Mouse (Mus musculus) fat pad, adult 2 months (tissue): ENCODE data around the gene 1700019D03Rik.

Source experiments
- DNase-seq: peaks from one replicate; pipeline ENCODE4 v3.0.0-alpha.2; 2011; ENCODE audit warnings: low read depth, low spot score; ENCODE audit errors: extremely low read depth

1700019D03Rik gene

DNA sequence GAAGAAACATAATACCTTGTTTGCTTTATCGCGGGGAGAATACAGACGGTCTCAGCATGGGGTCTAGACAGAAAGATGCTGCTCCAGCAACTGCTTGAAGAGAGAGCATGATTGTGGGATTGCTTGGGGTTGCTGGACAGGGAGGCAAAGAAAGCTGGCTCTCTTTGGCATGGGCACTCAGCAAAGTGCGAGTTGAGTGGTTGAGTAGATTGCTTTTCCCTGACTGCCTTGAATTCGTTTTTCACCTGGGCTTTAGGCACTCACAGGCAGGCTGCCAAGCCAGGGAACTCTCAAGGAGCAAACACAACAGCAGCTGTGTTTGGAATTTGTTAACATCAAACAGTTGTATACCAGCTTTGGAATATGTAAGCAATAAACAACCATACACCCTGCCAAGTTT, at the start of gene 1700019D03Rik:
Gene 1700019D03Rik (minus strand): TSS at position 101 of the 400 bp plus-strand sequence.
- DNase-seq, result no peak

DNA sequence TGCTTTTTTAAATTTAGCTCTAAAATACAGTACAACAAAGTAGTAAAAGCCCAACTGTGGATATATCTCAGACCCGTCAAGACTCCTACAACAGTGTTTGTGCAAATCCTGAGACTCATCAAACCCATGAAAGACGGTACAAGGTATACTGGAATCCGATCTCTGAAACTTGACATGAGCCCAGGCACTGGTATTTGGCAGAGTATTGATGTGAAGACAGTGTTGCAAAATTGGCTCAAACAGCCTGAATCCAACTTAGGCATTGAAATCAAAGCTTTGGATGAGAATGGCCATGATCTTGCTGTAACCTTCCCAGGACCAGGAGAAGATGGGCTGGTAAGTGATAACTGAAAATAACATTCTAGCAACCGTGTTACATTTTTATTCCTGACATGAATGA, 43.9 kb upstream of the 1700019D03Rik start:
- no peak for DNase-seq

DNA sequence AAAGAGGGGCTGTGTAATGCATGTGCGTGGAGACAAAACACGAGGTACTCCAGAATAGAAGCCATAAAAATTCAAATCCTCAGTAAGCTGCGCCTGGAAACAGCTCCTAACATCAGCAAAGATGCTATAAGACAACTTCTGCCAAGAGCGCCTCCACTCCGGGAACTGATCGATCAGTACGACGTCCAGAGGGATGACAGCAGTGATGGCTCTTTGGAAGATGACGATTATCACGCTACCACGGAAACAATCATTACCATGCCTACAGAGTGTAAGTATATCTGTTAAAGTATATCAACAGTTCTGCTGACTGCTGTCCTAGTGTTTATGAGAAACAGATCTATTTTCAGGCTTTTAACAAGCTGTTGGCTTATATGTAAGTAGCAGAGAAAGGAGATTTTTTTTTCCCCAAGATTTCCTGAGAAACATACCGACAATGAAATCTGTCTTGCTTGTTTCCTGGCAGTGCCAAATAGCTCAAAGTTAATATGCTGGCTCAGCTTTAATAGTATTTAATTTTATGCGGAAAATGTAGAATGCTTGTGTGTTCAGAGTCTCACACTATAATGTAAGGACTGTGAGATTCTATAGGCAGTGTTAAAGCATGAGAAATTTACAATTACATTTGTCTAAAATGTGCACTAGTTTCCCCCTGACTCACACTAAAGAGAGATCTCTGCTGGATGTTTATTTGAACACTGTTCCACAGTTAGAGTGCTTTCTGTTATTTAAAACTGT, 42.1 kb upstream of the 1700019D03Rik start:
- DNase-seq, result no peak

DNA sequence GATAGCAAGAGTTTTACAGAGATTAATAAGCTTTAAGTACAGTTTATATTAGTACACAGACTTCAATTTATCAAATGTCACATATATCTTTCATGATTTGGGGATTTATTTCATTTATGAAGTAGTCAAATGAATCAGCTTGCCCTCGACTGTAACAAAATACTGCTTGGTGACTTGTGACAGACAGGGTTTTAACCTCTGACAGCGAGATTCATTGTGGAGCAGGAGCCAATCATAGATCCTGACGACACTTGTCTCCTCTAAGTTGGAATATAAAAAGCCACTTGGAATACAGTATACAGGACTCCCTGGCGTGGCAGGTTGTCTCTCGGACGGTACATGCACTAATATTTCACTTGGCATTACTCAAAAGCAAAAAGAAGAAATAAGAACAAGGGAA, 41.4 kb upstream of the 1700019D03Rik start, which contains the start of gene Mstn:
Gene Mstn (plus strand): TSS at position 301 of the 400 bp plus-strand sequence.
- DNase-seq, result no peak

DNA sequence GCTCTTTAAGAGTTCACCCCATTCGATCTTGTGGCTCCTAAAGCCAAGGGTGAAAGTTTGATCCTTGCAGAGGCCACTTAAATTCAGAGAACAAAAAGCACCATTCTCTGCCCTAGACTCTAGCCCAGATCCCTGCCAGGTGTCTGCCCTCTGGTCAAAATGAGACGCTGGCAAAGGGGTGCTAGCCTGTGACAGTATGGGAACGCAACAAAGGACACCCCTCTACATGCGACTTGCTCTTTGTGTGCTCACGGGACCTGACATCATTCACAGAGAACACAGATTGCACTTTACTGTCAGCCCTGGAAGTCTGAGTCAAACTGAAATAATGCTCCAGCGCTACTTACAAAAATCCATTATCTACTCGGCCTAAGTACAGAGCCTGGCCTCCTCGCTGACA, 40.5 kb upstream of the 1700019D03Rik start:
- DNase-seq, result no peak

DNA sequence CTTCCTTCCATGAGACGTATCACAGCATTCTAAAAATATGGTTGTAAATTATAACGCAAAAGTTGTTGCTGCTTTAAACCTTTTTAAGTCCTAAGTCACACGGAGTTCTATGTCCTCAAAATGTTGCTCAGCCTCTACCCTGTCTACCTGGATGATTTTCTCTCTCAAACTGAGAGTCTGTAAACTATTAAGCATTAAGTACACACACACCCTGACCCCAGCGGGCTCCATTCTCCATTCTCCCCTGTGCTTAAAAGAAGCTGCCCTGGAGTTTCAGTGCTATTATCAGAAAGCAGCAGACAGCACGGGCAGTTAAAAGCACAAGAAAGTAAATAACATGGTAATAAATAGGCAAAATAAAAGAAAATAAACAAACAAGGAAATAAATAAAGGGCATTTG, 39.1 kb upstream of the 1700019D03Rik start:
- DNase-seq, result no peak

DNA sequence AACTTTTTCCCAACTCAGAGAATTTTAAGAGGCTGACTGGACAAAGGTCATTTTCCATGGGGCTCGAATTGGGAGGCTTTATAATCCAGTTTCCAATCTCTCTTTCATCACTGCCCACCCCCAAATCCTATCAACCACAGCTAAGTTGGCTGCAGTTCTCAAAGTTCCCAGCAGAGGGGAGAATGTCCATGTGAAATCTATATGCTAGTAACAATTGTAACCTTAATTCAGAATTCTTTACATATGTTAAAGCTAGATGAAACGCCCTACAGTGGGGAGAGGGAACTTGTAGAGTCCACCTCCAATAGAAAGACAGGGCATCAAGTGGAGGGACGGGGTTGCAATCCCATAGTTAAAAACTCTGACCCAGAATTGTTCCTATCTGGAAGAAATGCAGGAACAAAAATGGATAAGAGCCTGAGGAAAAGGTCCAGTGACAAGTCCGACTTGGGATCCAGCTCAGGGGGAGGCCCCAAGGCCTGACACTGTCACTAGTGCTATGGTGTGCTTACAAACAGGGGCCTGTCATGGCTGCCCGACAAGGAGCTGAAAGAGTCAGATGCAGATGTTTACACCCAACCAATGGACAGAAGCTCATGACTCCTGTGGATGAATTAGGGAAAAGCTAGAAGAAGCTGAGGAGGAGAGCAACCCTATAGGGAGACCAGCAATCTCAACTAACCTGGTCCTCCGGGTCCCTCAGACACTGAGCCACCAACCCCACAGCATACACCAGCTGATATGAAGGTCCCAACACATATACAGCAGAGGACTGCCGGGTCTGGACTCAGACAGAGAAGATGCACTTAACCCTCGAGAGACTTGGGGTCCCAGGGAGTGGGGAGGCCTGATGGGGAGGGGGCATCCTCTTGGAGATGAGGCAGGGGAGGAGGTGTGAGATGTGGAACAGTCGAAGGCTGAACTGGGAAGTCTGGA, 33.4 kb upstream of the 1700019D03Rik start:
- no peak for DNase-seq

DNA sequence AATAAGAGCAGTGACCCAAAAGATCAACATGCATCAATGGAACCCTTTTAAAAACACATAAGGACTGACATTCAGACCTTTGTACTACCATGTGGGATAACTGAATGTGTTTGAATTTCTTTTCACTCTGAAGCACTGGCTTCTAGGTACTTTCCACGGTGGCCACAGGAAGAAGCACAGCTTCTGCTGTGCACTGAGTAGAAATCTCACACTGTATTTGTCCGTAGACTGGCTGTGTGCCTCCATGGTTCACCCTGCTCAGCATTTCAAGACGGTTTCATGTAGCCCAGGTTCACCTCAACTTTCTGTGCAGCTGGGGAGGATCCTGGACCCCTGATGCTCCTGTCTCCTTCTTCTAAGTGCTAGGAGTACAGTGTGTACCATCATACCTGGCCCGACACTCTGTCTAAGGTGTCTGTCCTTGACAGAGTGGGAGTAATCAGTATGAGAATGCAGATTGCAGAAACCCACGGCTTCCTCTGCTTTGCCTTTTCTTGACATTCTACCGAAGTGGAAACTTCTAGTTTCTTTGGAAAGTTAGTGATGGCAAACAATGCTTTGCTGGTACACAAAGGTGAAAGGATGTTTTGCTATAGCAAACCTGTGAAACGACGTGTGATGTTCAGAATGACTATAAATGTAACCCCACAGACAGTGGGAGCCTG, 29.9 kb upstream of the 1700019D03Rik start:
- no peak for DNase-seq

DNA sequence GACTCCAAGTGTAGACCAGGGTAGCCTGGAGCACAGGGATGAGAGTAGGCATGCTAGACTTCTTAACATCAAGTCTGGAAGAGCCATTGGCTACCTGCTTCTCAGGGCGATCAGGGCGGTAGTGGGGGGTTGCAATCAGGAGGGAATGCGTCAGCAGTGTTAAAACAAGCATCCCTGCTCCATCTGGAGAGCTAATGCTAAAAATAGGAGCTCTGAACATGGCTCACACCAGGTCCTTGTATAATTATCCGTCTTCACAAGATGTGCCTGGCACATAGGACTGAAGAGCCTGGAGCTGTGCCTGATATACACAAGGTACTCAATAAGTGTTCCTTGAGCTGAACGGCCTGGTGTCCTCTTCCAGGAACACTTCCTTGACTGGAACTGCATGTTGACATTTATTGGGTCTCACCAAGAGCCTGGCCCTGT, 17.5 kb upstream of the 1700019D03Rik start:
- no peak for DNase-seq

DNA sequence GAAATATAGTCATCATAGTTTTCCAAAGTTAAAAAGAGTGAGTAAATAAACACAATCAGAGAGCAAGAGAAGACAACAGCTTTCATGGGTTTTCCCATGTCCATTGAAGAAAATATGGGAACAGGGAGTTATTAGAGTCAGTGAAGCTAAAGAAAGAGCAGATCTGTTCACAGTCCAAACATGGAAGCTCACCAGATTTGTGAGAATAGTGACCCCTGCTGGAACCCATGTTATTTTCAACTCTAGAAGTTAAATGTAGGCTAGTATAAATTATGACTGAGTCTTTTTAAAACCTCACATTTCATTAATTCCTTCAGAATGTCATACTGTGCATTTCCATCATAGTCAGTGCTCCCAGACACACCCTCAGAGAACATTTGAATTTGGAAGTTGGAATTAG, 12.6 kb upstream of the 1700019D03Rik start:
- DNase-seq, result no peak

DNA sequence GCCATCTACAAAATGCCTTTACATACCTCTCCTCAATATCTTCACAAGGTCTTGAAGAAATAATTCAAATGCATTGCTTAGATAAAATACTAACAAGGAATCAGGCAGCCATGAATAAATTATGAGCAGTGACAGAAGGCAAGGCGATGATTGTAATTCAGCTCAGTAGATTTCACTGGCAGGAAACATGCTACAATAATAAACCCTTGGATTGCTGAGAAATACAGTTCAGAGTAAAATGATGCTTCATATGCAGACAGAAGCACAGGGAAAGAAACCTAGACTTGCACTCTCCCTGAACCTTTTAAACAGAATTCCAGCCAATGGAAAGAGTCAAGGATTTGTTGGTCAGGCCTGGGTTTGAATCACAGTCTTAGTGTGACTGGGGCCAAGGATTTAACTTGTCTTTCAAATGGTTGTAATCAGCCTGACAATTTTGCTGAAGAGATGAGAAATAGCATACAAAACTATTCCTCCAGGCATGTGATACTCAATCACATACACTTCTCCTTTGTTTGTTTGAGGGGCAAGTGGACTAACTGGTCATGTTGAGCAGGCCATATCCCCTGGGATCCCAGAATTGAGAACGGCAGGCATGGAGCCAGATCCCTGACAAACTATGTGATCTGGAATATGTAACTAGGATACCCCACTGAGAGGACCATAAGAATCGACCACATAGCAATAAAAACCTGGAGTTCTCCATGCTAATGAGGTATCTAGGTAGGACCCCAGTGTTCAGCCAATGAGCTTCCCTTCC, 1.1 kb downstream of the 1700019D03Rik start:
- no peak for DNase-seq

DNA sequence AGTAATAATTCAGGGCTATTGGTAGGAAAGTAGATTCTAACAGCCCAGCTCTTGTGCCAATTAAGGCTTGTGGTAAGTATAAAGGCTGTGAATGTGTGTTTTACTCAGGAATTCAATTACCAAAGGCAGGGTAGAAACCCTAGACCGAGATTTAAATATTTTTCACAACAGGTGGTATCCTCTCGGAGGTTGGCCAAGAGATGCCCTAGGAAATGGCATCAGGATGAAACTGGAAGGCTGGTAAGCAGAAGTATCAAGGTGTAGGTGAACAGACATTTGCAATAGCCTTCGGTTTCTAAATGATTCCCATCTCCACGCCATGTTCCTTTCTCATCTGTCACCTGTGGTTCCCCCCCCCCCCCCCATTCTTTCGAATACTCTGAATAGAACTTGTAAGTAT, 4.4 kb downstream of the 1700019D03Rik start:
- DNase-seq, result no peak

DNA sequence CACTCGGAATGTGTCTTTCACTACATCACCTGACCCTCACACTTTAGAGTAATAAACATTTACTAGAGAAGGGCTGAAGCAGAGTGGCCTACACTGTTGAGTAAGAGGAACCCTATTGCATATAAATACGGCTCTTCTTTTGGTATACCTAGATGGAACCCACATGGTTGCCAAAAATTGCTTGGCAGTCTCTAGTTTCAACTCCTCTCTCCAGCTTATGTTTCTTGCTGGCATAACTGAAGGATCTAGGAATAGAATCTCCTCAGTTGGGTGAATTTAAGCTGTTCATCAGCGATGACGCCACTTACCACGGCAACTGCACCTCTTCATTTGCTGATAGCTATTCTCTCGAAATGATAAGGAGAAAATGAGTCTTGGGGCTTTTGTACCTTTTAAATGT, 5.3 kb downstream of the 1700019D03Rik start:
- no peak for DNase-seq

DNA sequence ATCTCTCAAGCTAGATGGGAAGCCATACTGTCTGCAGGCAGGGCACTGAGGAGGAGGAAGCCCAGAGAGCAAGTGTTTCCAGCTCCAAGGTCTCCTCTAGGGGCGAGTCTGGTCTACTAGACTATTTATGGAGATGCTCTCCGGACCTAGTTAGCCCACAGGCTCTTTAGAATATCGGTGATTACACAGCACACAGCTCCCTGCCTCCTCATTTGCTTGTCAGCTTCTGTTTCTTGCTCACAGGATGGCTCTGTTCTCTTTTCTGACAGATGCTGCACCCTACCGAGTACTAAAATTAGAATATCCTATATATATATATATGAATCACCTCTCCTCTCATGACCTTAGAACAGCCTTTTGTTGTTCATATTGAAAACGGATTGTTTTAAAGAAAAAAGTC, 33.3 kb downstream of the 1700019D03Rik start:
- DNase-seq, result no peak

DNA sequence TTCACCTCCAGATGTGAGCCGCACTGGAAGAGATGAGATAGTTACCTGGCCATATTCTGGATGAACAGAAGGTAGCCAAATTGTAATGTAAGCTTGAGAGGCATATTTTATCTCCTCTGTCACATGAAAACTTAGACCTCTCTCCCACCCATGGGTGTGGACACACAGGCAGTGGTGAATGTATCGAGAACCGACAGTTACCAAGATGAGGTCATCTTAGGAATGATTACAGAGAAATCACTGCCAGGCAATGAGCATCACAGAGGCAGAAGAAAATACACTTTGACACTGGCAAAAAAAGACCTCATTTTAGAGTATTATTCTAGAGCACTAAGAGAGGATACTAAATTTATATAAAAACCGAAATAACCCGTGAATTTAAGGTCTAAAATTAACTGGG, 46.8 kb downstream of the 1700019D03Rik start:
- DNase-seq, result no peak

DNA sequence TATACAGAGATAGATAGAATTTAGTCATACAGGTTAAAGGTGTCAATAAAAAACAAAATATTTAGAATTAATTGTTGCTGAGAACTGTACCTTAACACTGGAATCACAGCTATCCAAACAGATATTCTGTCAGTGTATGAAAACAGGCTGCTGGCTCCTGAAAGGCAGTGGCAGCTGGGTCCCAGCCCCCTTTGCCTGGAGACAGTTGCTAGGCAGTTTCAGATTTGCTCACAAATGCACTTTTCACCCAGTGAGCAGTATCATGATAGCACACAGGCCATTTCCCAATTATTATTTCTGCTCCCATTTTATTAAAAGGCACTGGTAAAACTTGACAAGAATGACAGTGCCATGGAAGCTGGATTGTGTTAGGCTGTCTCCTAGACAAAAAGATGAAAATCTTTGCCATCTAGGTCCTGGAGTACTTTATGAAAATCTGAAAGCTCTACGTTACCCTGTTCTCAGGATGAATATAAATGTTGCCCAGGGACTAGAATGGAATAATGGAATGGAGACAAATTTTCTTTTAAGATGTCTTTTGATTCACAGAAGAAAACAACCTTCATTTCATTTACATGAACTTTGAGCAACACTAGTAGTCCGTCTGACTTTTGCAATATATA, 48.0 kb downstream of the 1700019D03Rik start:
- no peak for DNase-seq

DNA sequence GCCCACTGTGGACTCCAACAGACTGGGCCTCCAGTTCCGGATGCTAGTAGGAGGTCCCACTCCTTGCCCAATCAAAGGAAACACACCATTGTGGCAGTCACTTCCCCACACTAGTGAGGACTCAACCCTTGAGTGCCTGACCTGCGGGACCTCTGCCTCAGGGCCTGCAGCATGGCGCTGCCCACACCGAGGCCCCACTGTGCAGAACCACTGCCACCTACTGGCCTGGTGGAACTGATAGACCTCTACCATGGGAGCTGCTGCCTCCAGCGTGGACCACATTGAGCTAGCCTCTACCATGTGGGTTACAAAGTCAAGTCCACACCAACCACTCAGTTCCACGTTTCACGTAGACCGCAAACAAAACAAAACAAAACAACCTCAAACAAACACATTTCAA, 55.4 kb downstream of the 1700019D03Rik start:
- DNase-seq, result no peak

DNA sequence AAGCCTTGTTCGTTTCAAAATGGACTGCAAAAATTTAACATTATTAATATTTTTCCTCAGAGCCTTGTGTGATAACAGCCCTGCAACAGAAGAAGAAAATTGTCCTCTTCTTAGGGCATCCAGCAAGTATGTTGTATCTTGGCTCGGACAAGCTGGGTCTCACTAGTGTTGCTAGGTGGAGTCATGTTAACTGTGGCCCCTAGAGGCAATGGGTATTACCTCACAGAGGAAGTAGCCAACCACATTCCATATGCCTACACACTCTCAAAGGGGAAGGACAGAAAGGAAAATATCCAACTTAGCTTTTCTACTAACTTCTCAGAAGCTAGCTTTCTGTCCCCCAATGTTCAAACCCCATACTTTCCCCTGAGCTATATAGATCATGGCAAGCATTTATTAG, 56.9 kb downstream of the 1700019D03Rik start:
- DNase-seq, result no peak

DNA sequence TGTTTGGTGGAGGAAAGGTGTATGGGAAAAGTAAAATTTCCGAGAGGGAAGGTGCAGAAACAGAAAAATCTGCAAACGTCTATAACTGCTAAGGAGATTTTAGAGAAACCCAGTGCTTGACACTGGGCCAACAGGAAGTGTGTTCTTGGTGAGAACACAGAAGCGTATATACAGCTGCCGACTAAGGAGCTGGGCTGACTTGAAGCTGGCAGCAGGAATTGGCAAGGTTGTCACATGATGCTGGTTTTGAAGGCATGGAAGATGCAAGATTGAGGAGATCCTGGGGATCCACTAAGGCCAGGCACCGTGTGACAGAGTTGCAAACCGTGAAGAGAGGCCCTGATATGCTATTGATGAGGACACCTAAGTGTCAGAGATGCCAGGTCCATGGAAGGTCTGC, 59.8 kb downstream of the 1700019D03Rik start:
- no peak for DNase-seq

DNA sequence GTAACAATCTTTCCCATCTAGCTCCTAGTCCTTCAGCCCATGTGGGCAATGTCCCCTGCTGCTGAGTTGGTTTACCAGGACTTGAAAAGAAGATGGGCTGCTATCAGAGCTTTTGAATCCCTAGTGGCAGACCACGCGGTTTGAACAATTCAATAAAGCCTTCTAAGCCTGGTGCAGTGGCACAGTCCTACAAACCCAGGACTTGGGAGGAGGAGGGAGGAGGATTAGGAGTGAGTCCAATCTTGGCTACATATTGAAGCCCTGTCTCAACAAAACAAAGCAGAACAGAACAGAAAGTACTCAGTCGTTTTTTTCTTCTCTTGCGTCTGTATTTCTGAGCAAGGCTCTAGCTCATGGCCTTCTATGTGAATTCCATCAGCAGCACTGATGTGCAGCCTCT, 63.2 kb downstream of the 1700019D03Rik start:
- DNase-seq, result no peak
